ENCODE assay signal across 17 mouse cellular contexts in genomic region chr11:112737071-112737470, GRCm38 (mm10).
"Had no signal": no experiment of that assay in that cellular context is flagged by ENCODE, and none has a peak within 500 bp of the region (broad histone marks: within the 10 kb centered on the region; RNA-seq: fewer than 3 reads in every experiment).

No protein-coding gene starts in this region.

- H3K27ac ChIP-seq: kidney, postnatal 0 days; layer of hippocampus, adult 2 months; limb, embryonic 10.5 days; limb, embryonic 13.5 days; liver, embryonic 12.5 days; liver, embryonic 15.5 days; lung, embryonic 15.5 days had no signal

- H3K9me3 ChIP-seq: limb, embryonic 10.5 days; limb, embryonic 13.5 days; liver, embryonic 12.5 days; lung, embryonic 15.5 days had no signal

- H3K27me3 ChIP-seq: limb, embryonic 13.5 days; liver, embryonic 12.5 days; liver, embryonic 15.5 days; lung, embryonic 15.5 days; megakaryocyte, embryonic 14.5 days had no signal

- H3K4me1 ChIP-seq: liver, embryonic 12.5 days; liver, embryonic 15.5 days; lung, embryonic 15.5 days; megakaryocyte, embryonic 14.5 days had no signal

- DNase-seq: kidney, postnatal 25 days; layer of hippocampus, adult 9-11 months; liver; lung, adult 18-20 months; lung, postnatal 10 days; lung, postnatal 36 days; midbrain, embryonic 14.5 days; right cerebral cortex, postnatal 4 days; thymus, postnatal 25 days had no signal

- H3K4me3 ChIP-seq: layer of hippocampus, adult 2 months; limb, embryonic 10.5 days; limb, embryonic 13.5 days; liver, embryonic 12.5 days; liver, embryonic 15.5 days; lung, embryonic 15.5 days had no signal

- H3K36me3 ChIP-seq: limb, embryonic 10.5 days; limb, embryonic 13.5 days; liver, embryonic 12.5 days; liver, embryonic 15.5 days; lung, embryonic 15.5 days had no signal
